8 mouse cellular contexts compared by ENCODE assay signal in the genomic region with DNA sequence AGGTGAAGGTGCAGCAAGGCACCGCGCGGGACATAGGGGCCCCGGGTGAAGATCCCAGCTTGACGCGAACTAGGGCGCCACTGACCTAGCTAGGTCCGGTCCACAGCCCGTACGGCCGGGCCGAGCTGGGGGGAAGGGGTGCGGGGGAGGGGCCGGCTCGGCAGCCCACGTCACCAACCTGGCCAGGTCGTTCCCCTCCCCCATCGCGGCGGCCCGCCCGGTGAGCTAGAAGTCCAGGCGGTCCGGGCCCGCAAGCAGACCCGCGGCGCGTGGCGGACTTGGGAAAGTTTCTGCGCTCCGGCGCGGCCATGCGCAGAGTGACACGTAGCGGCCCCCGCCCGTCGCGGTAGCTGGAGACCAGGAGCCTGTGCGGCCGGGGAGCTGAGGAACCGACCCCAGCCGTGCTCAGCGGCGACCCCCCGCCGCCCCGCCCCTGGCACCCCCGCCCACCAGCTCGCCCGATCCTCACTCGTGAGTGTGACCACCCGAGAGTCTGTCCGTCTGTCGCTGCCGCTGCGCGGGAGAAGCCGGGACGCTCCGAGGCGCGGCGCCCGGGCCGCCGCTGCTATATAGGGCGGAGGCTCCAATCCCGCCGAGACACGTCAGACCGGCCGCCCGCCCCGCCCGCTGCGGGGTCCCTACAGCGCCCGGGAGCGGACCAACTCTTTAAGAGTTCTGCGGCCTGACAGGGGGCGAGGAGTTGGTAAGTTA. TPM values are rescaled to one million over a fixed set of nuclear protein-coding genes. Genes with fewer than 3 reads are reported as not detected.
DNase-seq lines count a peak whose midpoint lies in the region; ATAC-seq lines count a peak whose summit lies in the region.

No protein-coding gene starts in this region.

- H3K36me3 ChIP-seq in hindbrain, embryonic 16.5 days (ENCODE audit: control insufficient read depth, insufficient read depth, low read length), result no peaks in the 10 kb centered on the region
- peaks cover 14% of the 10 kb centered on the region; the same call in 1 of the 2 replicates for H3K36me3 ChIP-seq in macrophage (ENCODE audit: inconsistent target)

- H3K79me2 ChIP-seq in macrophage (ENCODE audit: inconsistent target), result peaks cover 57% of the 10 kb centered on the region

- H3K9ac ChIP-seq in hindbrain, embryonic 16.5 days (ENCODE audit: low read depth, low read length), result peak overlapping the region; percentile 79

- peak overlapping the region; percentile 97 for H3K4me2 ChIP-seq in hindbrain, embryonic 16.5 days (ENCODE audit: low read length)

- WGBS in hindbrain, embryonic 16.5 days, result 0% methylated on average over 66 of the region's 84 CpGs
- WGBS in macrophage (ENCODE audit: missing documents), result under 1% methylated on average over 81 of the region's 84 CpGs

- H3K27me3 ChIP-seq in hindbrain, embryonic 16.5 days (replicated peaks; ENCODE audit: control insufficient read depth, insufficient read depth, low read length), result no peaks in the 10 kb centered on the region

- no peaks in the 10 kb centered on the region for H3K9me3 ChIP-seq in hindbrain, embryonic 16.5 days (ENCODE audit: control insufficient read depth, low read length)

- peak overlapping the region; percentile 84 for H3K4me3 ChIP-seq in hindbrain, embryonic 16.5 days (ENCODE audit: low read length)
- peak overlapping the region; percentile 63 for H3K4me3 ChIP-seq in macrophage (ENCODE audit: inconsistent target)

- ATAC-seq in hindbrain, embryonic 16.5 days, result peak; percentile 91

- peaks cover 14% of the 10 kb centered on the region for H3K4me1 ChIP-seq in hindbrain, embryonic 16.5 days (ENCODE audit: control insufficient read depth, insufficient read depth, low read depth, low read length)

- peak overlapping the region; percentile 76 for H3K27ac ChIP-seq in hindbrain, embryonic 16.5 days (ENCODE audit: low read depth, low read length)
- H3K27ac ChIP-seq in macrophage, result peak overlapping the region; percentile 66

- peak; percentile 57 for DNase-seq in R1 (ENCODE audit: low read depth, low spot score)
- peak; percentile 54 to 62 for DNase-seq in cerebellum, postnatal 36 days
- peak; percentile 81 for DNase-seq in gastrocnemius, adult 18-20 months (ENCODE audit: low spot score)
- DNase-seq in left cerebral cortex, adult 18-20 months (ENCODE audit: low spot score in 2 of 2), result peak; percentile 44 to 55
- peak; percentile 42 for DNase-seq in retina, postnatal 7 days (ENCODE audit: low read depth, low spot score)
- DNase-seq in urinary bladder, adult 2 months (ENCODE audit: low spot score), result peak; percentile 82

RNA-seq across cellular contexts. Expression of a gene that starts 33.3 kb away (rescaled TPM):
- 100 to 1,000 TPM; 341 to 345 TPM for total RNA-seq in gastrocnemius, adult 18-20 months (2021)
- polyA plus RNA-seq in hindbrain, embryonic 16.5 days (2015; fragmentation: Nextera tagmentation; extraction: Ambion mirVana), result 68.5 and 72.5 TPM in 2 replicates
- total RNA-seq in left cerebral cortex, adult 18-20 months (2021), result 100 to 1,000 TPM; 157 to 167 TPM
- 100 to 1,000 TPM; 122 to 231 (median 176) TPM for total RNA-seq in macrophage (2018; cell fraction: chromatin; rRNA removed)
- total RNA-seq in macrophage (2018; cell fraction: cytosol; rRNA removed), result 100 to 1,000 TPM in 17 of 26 experiments, 10 to 100 TPM in 9; 90.9 to 125 (median 108) TPM
- total RNA-seq in macrophage (2018; cell fraction: nucleus; rRNA removed), result 100 to 1,000 TPM in 25 of 26 experiments, 10 to 100 TPM in 1; 93.7 to 172 (median 128) TPM
- polyA plus RNA-seq in macrophage (2018), result 89.3 to 145 TPM (median 94.5 TPM) in 3 replicates
- polyA plus RNA-seq in urinary bladder, adult 2 months (2012; rRNA removed), result 134 and 137 TPM in 2 replicates

Comparison
In these comparisons a context has a peak if more than half of its experiments do, and no peak if none do; other contexts are left out.
1. Peak in every context shown above with its lines: DNase-seq, ATAC-seq, H3K4me3 ChIP-seq and H3K27ac ChIP-seq.